Mouse (Mus musculus) embryonic facial prominence, embryonic 15.5 days (tissue): Measurements from ENCODE around the gene Rnf103. TPM values are rescaled to one million over a fixed set of nuclear protein-coding genes. Genes with fewer than 3 reads are reported as not detected.
"Not testable (repeated sequence)": the region's sequence is repeated elsewhere in the genome, so short reads cannot be mapped to it uniquely, and the experiment has no call there.

ENCODE experiments used
- ATAC-seq: fragments of 200-750 bp; cut with Nextera tagmentation; 2 replicates; pipeline ENCODE4 v1.8.0; 2017; ENCODE audit warnings: low read depth, moderate TSS enrichment; ENCODE audit not compliant: insufficient number of reproducible peaks, low FRiP score, low TSS enrichment
- H3K27ac ChIP-seq: fragments of 300-500 bp; sonication (generic); replicated peaks from 2 replicates; pipeline ENCODE4 v1.5.1; 2015; ENCODE audit warnings: mild to moderate bottlenecking, inconsistent platforms
- H3K27me3 ChIP-seq: fragments of 300-500 bp; sonication (generic); 2 replicates; pipeline ENCODE4 v1.6.1; 2015; ENCODE audit warnings: inconsistent platforms
- H3K36me3 ChIP-seq: fragments of 300-500 bp; sonication (generic); 2 replicates; pipeline ENCODE4 v1.6.1; 2015; ENCODE audit warnings: mild to moderate bottlenecking, inconsistent platforms
- H3K4me1 ChIP-seq: fragments of 300-500 bp; sonication (generic); 2 replicates; pipeline ENCODE4 v1.6.1; 2015; ENCODE audit warnings: inconsistent platforms
- H3K4me2 ChIP-seq: fragments of 300-500 bp; sonication (generic); replicated peaks from 2 replicates; pipeline ENCODE4 v1.6.1; 2015; ENCODE audit warnings: mild to moderate bottlenecking, inconsistent platforms
- H3K4me3 ChIP-seq: fragments of 300-500 bp; sonication (generic); replicated peaks from 2 replicates; pipeline ENCODE4 v1.5.1; 2015; ENCODE audit warnings: mild to moderate bottlenecking, inconsistent platforms
- H3K9ac ChIP-seq: fragments of 300-500 bp; sonication (generic); 2 replicates; pipeline ENCODE4 v1.6.1; 2015; ENCODE audit warnings: inconsistent platforms
- H3K9me3 ChIP-seq: fragments of 300-500 bp; sonication (generic); replicated peaks from 2 replicates; pipeline ENCODE4 v1.6.1; 2016; ENCODE audit warnings: inconsistent platforms
- WGBS: fragments of 180-500 bp; shearing (Covaris S2); methylation state at CpG from one replicate; pipeline ENCODE4 v1.1.7; 2015; 5-methylcytosine and 5-hydroxymethylcytosine counted together
- polyA plus RNA-seq: library from polyadenylated mRNA; unstranded; fragments of >200 nt; fragmentation: Nextera tagmentation; extraction: Ambion mirVana; gene quantifications from 2 replicates; pipeline ENCODE4 v1.2.1, GENCODE M21; 2015

Rnf103 gene
- polyA plus RNA-seq, 1 experiment from 2014 or later: 18.2 TPM

- Histone ChIP-seq H3K27ac (no peak overlapping the region), H3K4me1 (no peaks in the 10 kb centered on the region), H3K36me3 (no peaks in the 10 kb centered on the region), H3K4me3 (no peak overlapping the region), H3K9me3 (no peaks in the 10 kb centered on the region), H3K4me2 (no peak overlapping the region), H3K9ac (no peak overlapping the region), H3K27me3 (no peaks in the 10 kb centered on the region)
- 80% methylated on average over 3 of the region's 3 CpGs for WGBS
- no peak for ATAC-seq
Observed at GRCm38 (mm10) chr6:71475604-71476003, 18.1 kb upstream of the Rnf103 start.

- Histone ChIP-seq H3K27ac (no peak overlapping the region), H3K4me3 (no peak overlapping the region), H3K27me3 (no peaks in the 10 kb centered on the region), H3K4me1 (no peaks in the 10 kb centered on the region), H3K4me2 (no peak overlapping the region), H3K36me3 (no peaks in the 10 kb centered on the region), H3K9me3 (no peaks in the 10 kb centered on the region), H3K9ac (no peak overlapping the region)
- 66% methylated on average over 5 of the region's 5 CpGs for WGBS
- ATAC-seq: no peak
Observed at GRCm38 (mm10) chr6:71476783-71477182, 16.9 kb upstream of the Rnf103 start.

- H3K9ac ChIP-seq, ATAC-seq, H3K36me3 ChIP-seq, H3K9me3 ChIP-seq, H3K4me2 ChIP-seq, H3K27ac ChIP-seq, H3K27me3 ChIP-seq, H3K4me1 ChIP-seq, H3K4me3 ChIP-seq: not testable (repeated sequence)
- WGBS: 80% methylated on average over 10 of the region's 10 CpGs
Observed at GRCm38 (mm10) chr6:71478816-71479568, 14.7 kb upstream of the Rnf103 start.

GRCm38 (mm10) chr6:71479588-71479987 is 14.1 kb upstream of the Rnf103 start:
- not testable (repeated sequence) for ATAC-seq, H3K4me1 ChIP-seq
- WGBS: 88% methylated on average over 2 of the region's 2 CpGs

GRCm38 (mm10) chr6:71480136-71480535 is 13.6 kb upstream of the Rnf103 start:
- Histone ChIP-seq H3K4me2 (no peak overlapping the region), H3K27ac (no peak overlapping the region), H3K27me3 (no peaks in the 10 kb centered on the region), H3K9me3 (no peaks in the 10 kb centered on the region), H3K4me3 (no peak overlapping the region), H3K9ac (no peak overlapping the region), H3K4me1 (no peaks in the 10 kb centered on the region), H3K36me3 (no peaks in the 10 kb centered on the region)
- WGBS: 78% methylated on average over 1 of the region's 1 CpGs
- ATAC-seq: no peak

More at GRCm38 (mm10) chr6:71479588-71479987, 14.1 kb upstream of the Rnf103 start:
- H3K27ac ChIP-seq, H3K9me3 ChIP-seq, H3K36me3 ChIP-seq, H3K27me3 ChIP-seq, H3K4me2 ChIP-seq, H3K4me3 ChIP-seq, H3K9ac ChIP-seq: not testable (repeated sequence)

- H3K4me1 ChIP-seq: no peaks in the 10 kb centered on the region
- H3K9ac ChIP-seq: no peak overlapping the region
- no peaks in the 10 kb centered on the region for H3K9me3 ChIP-seq
- H3K27ac ChIP-seq: no peak overlapping the region
- WGBS: 33% methylated on average over 7 of the region's 7 CpGs
- no peak overlapping the region for H3K4me3 ChIP-seq
- no peak overlapping the region for H3K4me2 ChIP-seq
- ATAC-seq: no peak
- H3K27me3 ChIP-seq: no peaks in the 10 kb centered on the region
- no peaks in the 10 kb centered on the region for H3K36me3 ChIP-seq
Observed at GRCm38 (mm10) chr6:71481136-71481535, 12.6 kb upstream of the Rnf103 start.

- ATAC-seq: no peak
- Histone ChIP-seq H3K9ac (no peak overlapping the region), H3K9me3 (no peaks in the 10 kb centered on the region), H3K4me2 (no peak overlapping the region), H3K4me1 (no peaks in the 10 kb centered on the region), H3K36me3 (no peaks in the 10 kb centered on the region), H3K4me3 (no peak overlapping the region), H3K27ac (no peak overlapping the region), H3K27me3 (no peaks in the 10 kb centered on the region)
- 77% methylated on average over 5 of the region's 5 CpGs for WGBS
Observed at GRCm38 (mm10) chr6:71485246-71485645, 8.4 kb upstream of the Rnf103 start.

GRCm38 (mm10) chr6:71486226-71486625 is 7.5 kb upstream of the Rnf103 start:
- Histone ChIP-seq H3K36me3 (no peaks in the 10 kb centered on the region), H3K27me3 (no peaks in the 10 kb centered on the region), H3K4me2 (no peak overlapping the region), H3K4me1 (no peaks in the 10 kb centered on the region), H3K27ac (no peak overlapping the region), H3K4me3 (no peak overlapping the region), H3K9ac (no peak overlapping the region), H3K9me3 (no peaks in the 10 kb centered on the region)
- no peak for ATAC-seq
- 31% methylated on average over 2 of the region's 2 CpGs for WGBS

- Histone ChIP-seq H3K27me3 (no peaks in the 10 kb centered on the region), H3K36me3 (no peaks in the 10 kb centered on the region), H3K9me3 (no peaks in the 10 kb centered on the region), H3K27ac (no peak overlapping the region), H3K4me2 (no peak overlapping the region), H3K9ac (no peak overlapping the region), H3K4me1 (no peaks in the 10 kb centered on the region), H3K4me3 (no peak overlapping the region)
- WGBS: 88% methylated on average over 1 of the region's 1 CpGs
- no peak for ATAC-seq
Observed at GRCm38 (mm10) chr6:71486867-71487266, 6.8 kb upstream of the Rnf103 start.

- WGBS: 47% methylated on average over 4 of the region's 4 CpGs
- Histone ChIP-seq H3K9ac (no peak overlapping the region), H3K4me2 (no peak overlapping the region), H3K4me1 (peaks cover 7% of the 10 kb centered on the region; the same call in 1 of the 2 replicates), H3K4me3 (no peak overlapping the region), H3K36me3 (no peaks in the 10 kb centered on the region), H3K9me3 (no peaks in the 10 kb centered on the region), H3K27ac (no peak overlapping the region), H3K27me3 (no peaks in the 10 kb centered on the region)
- ATAC-seq: no peak
Observed at GRCm38 (mm10) chr6:71487966-71488365, 5.7 kb upstream of the Rnf103 start.

GRCm38 (mm10) chr6:71492136-71492535 is 1.6 kb upstream of the Rnf103 start:
- Histone ChIP-seq H3K36me3 (no peaks in the 10 kb centered on the region), H3K27ac (peak overlapping the region; percentile 29; the same call in 1 of the 2 replicates)
- ATAC-seq: 0 out of 2 replicates have a peak, but pooled peaks have one; percentile 22

More at GRCm38 (mm10) chr6:71492136-71492535, 1.6 kb upstream of the Rnf103 start:
- peaks cover 15% of the 10 kb centered on the region; the same call in 1 of the 2 replicates for H3K4me1 ChIP-seq
- 25% methylated on average over 4 of the region's 4 CpGs for WGBS
- H3K9me3 ChIP-seq: no peaks in the 10 kb centered on the region
- H3K9ac ChIP-seq: no peak overlapping the region
- no peaks in the 10 kb centered on the region for H3K27me3 ChIP-seq
- H3K4me3 ChIP-seq: no peak overlapping the region
- H3K4me2 ChIP-seq: no peak overlapping the region
